Mouse (Mus musculus): ENCODE data around the gene Zfp410.

The Zfp410 gene

DNA sequence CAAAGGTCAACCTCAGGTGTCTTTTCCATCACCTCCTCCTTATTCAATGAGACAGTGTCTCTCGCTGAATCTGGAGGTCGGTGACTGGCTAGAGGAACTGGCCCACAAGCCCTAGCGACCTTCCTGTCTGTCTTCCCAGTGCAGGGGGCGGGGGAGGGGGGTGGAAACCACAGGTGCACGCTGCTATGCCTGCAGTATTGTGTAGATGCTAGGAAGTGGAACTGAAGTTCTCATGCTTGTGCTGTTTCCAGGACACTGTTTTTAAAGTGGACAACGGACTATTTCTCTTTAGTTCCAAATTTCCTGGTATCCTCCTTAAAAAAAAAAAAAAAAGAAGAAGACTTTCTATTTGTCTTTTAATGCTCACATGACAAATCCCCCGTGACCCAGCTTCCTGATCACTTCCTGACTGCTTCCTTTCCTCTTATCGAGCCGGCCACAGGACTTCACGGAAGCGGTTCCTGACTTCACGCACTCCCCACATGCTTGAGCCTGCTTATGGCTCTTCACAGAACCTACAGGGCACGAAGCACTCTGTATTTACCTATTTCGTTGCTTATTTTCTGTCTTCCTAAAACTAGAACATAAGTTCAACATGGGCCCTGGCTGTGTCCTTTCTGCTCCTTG, 72.2 kb downstream of the Zfp410 start:
- TF ChIP-seq CTCF (conservative IDR thresholded peaks at IDR 0.05; ENCODE audit: low read length) (no peak), POU5F1 (IDR thresholded peaks at IDR 0.05; ENCODE audit: borderline replicate concordance, low read length) (no peak), NANOG (IDR thresholded peaks at IDR 0.05; ENCODE audit: borderline replicate concordance, low read length) (no peak)

DNA sequence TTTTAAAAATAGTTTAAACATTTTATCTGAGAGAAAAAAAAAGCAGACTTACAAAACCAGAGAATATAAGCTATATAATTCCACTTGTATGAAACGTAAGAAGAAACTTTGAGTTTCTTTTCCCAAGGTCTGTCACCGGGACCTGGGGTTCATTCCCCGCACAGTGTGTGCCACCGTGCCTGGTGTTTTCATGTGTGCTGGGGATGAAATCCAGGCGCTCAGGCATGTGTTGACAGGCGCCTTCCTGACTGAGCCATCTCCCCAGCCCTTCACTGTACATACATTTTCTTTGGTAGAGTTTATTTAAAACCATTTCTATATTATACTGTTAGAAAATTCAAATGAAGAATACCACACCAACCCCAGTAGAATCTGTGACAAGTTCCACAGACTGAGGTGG, 73.7 kb downstream of the Zfp410 start:
- TF ChIP-seq NANOG (IDR thresholded peaks at IDR 0.05; ENCODE audit: borderline replicate concordance, low read length) (no peak), POU5F1 (IDR thresholded peaks at IDR 0.05; ENCODE audit: borderline replicate concordance, low read length) (no peak), CTCF (conservative IDR thresholded peaks at IDR 0.05; ENCODE audit: low read length) (no peak)
- Histone ChIP-seq H3K4me3 (replicated peaks; ENCODE audit: low read length) (no peak overlapping the region), H3K27me3 (ENCODE audit: insufficient read depth, low read length) (no peaks in the 10 kb centered on the region), H3K4me1 (replicated peaks; ENCODE audit: low read depth, low read length) (peaks cover 9% of the 10 kb centered on the region), H3K9me3 (ENCODE audit: low read length) (no peaks in the 10 kb centered on the region), H3K36me3 (ENCODE audit: insufficient read depth, low read length) (no peaks in the 10 kb centered on the region)

More for the DNA sequence above, 72.2 kb downstream of the Zfp410 start:
- H3K27me3 ChIP-seq (ENCODE audit: insufficient read depth, low read length) = no peaks in the 10 kb centered on the region
- peaks cover 4% of the 10 kb centered on the region; the same call in 1 of the 2 replicates for H3K4me1 ChIP-seq (replicated peaks; ENCODE audit: low read depth, low read length)
- no peaks in the 10 kb centered on the region for H3K36me3 ChIP-seq (ENCODE audit: insufficient read depth, low read length)
- no peaks in the 10 kb centered on the region for H3K9me3 ChIP-seq (ENCODE audit: low read length)
- no peak overlapping the region for H3K4me3 ChIP-seq (replicated peaks; ENCODE audit: low read length)

DNA sequence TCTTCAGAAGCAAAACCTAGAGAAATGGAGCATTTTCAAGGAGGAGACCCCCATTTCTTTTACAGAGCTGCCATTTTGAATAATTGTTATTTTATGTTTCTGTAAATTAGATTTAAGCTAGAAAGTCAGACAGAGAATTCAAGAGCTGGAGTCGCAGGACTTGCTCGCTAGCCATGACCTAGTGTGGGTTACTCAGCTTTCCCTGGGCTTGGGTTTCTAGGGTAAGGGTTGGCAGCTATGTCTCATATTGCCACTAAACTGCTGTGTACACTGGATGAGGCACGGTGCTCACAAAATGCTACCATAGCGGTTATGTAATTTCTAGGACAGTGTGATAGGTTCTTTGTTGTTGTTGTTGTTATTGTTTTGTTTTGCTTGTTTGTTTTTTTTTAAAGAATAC, 76.0 kb downstream of the Zfp410 start:
- H3K36me3 ChIP-seq (ENCODE audit: insufficient read depth, low read length) = no peaks in the 10 kb centered on the region
- H3K27me3 ChIP-seq (ENCODE audit: insufficient read depth, low read length) = no peaks in the 10 kb centered on the region
- no peak for TF ChIP-seq POU5F1 (IDR thresholded peaks at IDR 0.05; ENCODE audit: borderline replicate concordance, low read length)
- no peak for TF ChIP-seq NANOG (IDR thresholded peaks at IDR 0.05; ENCODE audit: borderline replicate concordance, low read length)
- TF ChIP-seq CTCF (conservative IDR thresholded peaks at IDR 0.05; ENCODE audit: low read length) = no peak
- H3K4me1 ChIP-seq (replicated peaks; ENCODE audit: low read depth, low read length) = peaks cover 13% of the 10 kb centered on the region
- no peak overlapping the region for H3K4me3 ChIP-seq (replicated peaks; ENCODE audit: low read length)
- no peaks in the 10 kb centered on the region for H3K9me3 ChIP-seq (ENCODE audit: low read length)
